Mouse (Mus musculus): ENCODE results near the gene Ccdc71.

GRCm38 (mm10) chr9:108481520-108482210, 21.3 kb downstream of the Ccdc71 start:
- TF ChIP-seq CHD2 (IDR thresholded peaks at IDR 0.05; ENCODE audit: low read length), result no peak
- no peak for TF ChIP-seq CTCF (conservative IDR thresholded peaks at IDR 0.05 in 1 of 2, IDR thresholded peaks at IDR 0.05 in 1 of 2; ENCODE audit: low read depth in 2 of 2, low read length in 2 of 2)
- no peak for TF ChIP-seq TCF12 (IDR thresholded peaks at IDR 0.05; ENCODE audit: low read depth, low read length)
- TF ChIP-seq MAX (IDR thresholded peaks at IDR 0.05; ENCODE audit: low read length), result no peak
- no peak for TF ChIP-seq BHLHE40 (IDR thresholded peaks at IDR 0.05; ENCODE audit: low read depth, low read length)
- TF ChIP-seq MXI1 (IDR thresholded peaks at IDR 0.05; ENCODE audit: low read depth, low read length), result no peak
- no peak for TF ChIP-seq USF2 (conservative IDR thresholded peaks at IDR 0.05; ENCODE audit: low read depth, low read length)
- no peak for TF ChIP-seq POLR2A (IDR thresholded peaks at IDR 0.05; ENCODE audit: low read depth, low read length)
- no peak for TF ChIP-seq NRF1 (IDR thresholded peaks at IDR 0.05; ENCODE audit: low read depth, low read length)
- no peak for TF ChIP-seq TBP (conservative IDR thresholded peaks at IDR 0.05; ENCODE audit: low read depth, low read length)
- no peak for TF ChIP-seq NELFE (IDR thresholded peaks at IDR 0.05; ENCODE audit: low read depth, low read length)
- no peak for TF ChIP-seq MYC (IDR thresholded peaks at IDR 0.05; ENCODE audit: low read depth, low read length)
- no peak for TF ChIP-seq MEF2A (IDR thresholded peaks at IDR 0.05; ENCODE audit: borderline replicate concordance, low read depth, low read length)
- no peak for TF ChIP-seq ZKSCAN1 (IDR thresholded peaks at IDR 0.05; ENCODE audit: borderline replicate concordance, low read depth, low read length)
